Mouse (Mus musculus): Measurements from ENCODE around the gene P4htm.
"Not testable (repeated sequence)": the region's sequence is repeated elsewhere in the genome, so short reads cannot be mapped to it uniquely, and the experiment has no call there.

The P4htm gene

DNA sequence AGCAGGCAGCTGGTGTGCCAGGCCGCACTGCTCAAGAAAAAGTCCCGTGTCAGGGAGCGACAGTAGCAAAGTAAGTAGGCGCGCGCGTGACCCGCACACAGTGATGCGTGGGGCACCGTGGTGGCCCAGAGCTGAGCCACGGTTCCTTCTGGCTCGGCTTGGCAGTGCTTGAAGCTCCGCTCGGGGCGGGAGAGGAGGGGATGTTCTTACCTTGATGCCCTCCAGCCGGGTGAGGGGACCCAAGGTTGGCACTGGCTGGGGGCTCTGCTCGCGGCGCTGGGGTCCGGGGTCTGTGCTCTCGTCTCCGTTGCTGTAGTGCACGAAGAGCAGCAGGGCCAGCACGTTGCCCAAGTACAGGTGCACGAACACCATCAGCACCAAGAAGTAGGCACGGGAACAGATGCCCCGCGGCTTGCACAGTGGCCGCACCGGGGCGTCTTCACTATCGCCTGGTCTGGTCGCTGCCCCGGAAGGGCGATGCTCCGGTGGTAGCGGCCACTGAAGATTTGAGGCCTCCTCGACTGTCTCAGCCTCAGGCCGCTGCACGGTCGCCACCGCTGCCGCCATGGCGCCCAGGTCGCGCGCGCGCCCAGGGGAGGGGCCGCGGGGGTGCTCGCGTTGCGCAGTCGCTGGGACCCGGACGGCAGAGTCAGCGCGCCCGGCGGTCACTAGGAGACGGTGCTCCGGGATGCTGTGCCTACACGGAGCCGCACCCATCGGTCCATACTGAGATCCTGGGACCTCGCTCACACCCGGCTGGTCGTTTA, at the start of gene P4htm:
TSS of gene P4htm (minus strand) at position 670 of the 767 bp plus-strand sequence.
- in situ Hi-C loops (cut with MseI, MboI) = no loop called here

DNA sequence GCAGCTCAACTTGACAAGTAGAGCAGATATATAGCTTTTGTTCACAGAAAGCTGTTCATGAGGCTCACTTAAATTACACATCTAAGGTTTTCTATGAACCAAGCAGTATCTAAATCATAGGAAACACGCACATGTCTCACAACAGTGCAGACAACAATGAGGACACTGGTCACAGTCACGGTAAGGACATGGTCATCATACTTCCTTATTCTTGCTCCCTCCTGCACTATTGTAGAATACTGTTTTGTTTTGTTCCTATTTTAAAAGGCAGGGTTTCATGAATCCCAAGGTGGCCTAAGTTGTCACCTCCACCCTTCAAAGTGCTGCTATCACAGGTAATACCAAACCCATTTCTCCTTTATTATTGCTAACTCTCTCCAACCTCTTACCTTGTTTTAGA, 42.4 kb upstream of the P4htm start:
- in situ Hi-C loops (cut with MseI, MboI) = no loop called here

DNA sequence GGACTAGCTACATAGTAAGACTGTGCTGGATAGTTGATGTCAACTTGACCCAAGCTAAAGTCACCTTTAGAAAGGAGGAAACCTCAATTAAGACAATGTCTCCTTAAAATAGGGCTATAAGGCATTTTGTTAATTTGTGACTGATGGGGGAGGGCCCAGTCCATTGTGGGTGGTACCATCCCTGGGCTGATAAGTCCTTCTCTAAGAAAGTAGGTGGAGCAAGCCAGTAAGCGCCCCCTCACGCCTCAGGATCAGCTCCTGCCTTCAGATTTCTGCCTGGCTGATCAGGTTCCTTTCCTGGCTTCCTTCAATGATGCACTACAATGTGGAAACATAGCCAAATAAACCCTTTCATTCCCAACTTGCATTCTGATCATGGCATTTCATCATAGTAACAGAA, 37.9 kb upstream of the P4htm start:
- in situ Hi-C loops (cut with MseI, MboI) = no loop called here

DNA sequence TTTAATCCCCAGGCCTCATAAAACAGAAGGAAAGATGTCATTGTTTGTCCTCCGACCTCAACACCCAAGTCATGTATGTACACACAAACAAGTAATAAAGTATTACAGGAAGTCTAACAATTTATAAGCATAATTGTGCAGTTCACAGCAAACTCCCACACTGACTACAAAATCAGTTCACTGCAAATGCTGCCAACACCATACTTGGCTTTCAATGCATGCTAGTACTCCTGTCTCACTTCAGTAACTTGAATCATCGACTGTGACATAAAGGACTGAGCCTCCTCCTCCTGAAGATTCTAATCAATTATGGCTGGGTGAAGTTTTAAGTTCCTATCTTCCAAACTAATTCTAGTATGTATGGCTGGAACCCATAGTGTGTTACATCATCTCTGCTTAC, 36.4 kb upstream of the P4htm start:
- in situ Hi-C loops (cut with MseI, MboI) = no loop called here

DNA sequence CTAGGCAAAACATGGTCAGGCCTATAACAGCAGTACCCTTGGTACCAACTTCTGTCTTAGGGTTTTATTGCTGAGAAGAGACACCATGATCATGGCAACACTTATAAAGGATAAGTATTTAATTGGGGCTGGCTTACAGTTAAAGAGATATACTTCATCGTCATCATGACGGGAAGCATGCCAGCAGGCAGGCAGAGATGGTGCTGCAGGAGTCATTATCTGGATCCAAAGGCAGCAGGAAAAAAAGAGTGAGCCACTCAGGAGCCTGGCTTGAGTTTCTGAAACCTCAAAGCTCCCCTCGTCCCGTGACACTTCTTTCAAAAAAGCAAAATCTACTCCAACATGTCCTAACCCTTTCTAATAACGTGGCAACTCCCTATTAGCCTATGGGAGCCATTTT, 34.9 kb upstream of the P4htm start:
- in situ Hi-C loops (cut with MseI, MboI) = no loop called here

DNA sequence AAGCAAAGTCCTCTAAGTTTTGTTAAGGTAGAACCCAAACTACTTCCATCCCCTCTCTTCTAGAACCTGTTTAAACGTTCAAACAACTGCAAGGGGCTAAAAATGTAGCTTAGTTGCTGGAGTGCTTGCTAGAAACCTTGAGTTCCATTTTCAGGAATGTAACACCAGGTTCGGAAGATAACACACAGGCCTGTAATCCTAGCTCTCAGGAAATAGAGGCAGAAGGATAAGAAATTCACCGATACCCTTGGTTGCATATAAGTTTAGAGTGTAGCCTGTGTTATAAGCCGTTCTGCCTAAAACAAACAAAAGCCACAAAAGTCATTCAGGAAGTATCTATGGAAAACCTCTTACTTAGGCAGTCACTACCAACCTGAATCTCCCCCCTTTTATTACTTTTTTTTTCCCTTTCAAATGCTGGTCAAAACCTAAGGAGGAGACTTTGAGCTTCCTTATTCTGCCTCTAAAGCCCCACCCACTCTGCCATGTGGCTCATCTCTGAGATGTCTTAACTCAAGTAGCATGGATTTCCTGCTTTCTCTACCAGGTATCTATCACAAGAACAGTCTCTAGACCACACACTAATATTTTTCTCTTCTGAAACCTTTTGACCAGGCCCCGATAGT, 34.3 kb upstream of the P4htm start:
- in situ Hi-C loops (cut with MseI, MboI) = no loop called here

DNA sequence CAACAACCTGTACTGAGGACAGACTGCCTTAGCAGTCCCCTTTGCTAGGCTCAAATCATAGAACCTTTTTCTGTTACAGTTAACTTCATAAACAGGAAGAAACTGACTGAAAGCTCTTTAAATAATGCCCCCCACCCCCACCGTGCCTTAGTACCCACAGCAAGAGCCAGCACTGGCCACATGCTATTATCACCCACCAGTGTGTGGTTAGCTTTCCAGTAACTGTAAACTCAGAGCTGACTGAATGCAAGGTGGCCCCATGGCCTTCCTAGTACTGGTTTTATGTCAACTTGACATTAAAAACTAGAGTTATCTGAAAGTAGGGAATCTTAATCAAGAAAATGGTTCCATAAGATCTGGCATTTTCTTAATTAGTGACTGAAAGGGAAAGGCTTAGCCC, 33.2 kb upstream of the P4htm start:
- in situ Hi-C loops (cut with MseI, MboI) = no loop called here

DNA sequence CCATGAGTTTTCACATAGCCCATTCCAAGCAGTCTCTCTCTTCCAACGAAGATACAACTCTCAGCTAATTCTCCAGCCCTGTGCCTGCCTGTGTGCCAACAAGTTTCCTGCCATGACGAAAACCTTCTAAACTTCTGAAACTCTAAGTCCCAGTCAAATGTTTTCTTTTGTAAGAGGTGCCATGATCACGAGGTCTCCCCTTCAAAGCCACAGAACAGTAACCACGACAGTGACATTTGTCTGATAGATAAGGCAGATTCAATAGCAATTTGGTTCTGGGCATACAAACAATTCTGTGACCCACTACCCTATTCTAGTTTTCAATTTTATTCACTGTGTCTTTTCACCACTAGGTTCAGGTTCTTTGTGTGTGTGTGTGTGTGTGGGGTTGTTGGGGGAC, 30.7 kb upstream of the P4htm start:
- in situ Hi-C loops (cut with MseI, MboI) = no loop called here

DNA sequence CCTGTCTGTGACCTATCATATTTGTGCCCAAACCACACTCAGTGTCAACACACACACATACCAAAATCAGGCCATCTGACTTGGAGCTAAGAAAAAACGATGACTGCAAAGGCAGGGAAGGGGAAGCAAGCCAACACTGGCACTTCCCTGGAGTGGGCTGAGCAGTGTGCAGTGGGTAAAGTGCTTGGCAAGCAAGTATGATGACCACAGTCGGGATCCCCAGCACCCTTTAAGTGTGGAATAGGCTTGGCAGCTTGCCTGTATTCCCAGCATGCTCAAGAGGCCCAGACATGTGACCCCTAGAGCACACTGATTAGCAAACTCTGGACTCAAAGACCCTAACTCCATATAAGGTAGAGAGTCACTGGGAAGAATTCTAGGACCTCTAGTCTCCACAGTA, 29.0 kb upstream of the P4htm start:
- in situ Hi-C loops (cut with MseI, MboI) = no loop called here

DNA sequence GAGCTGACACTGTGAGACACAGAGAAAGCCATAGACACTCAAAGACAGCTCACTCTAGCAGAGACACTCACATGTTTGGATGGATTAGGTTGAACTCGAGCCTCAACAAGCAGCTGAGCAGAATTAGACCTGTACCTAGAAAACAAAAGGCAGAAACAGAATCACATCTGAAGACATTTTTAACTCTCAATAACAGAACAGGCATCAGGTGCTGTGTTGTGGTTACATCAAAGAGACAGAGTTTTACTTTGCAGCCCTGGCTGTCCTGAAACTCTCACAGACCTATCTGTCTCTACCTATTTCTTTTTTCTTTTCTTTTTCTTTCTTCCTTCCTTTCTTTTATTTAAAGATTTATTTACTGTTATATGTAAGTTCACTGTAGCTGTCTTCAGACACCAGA, 19.8 kb upstream of the P4htm start:
- in situ Hi-C loops (cut with MseI, MboI) = no loop called here

DNA sequence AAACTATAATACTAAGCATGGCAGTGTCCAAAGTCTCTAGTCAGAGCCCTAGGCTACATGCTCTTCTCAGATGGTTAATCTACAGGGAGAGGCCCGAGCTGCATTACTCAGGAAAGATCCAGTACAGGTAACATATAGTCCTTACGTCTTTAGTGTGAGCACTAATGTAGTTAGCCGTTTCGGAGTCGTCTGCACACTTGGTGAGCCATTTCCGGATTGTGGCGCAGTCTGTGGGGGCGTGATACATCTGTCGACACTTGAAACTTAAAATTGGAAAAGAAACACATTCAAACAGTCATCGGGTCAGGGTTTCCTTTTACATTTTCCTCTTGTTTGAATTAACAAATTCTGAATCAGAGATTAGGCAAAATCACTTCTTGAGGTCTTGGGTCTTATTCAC, 14.0 kb upstream of the P4htm start:
- in situ Hi-C loops (cut with MseI, MboI) = no loop called here

DNA sequence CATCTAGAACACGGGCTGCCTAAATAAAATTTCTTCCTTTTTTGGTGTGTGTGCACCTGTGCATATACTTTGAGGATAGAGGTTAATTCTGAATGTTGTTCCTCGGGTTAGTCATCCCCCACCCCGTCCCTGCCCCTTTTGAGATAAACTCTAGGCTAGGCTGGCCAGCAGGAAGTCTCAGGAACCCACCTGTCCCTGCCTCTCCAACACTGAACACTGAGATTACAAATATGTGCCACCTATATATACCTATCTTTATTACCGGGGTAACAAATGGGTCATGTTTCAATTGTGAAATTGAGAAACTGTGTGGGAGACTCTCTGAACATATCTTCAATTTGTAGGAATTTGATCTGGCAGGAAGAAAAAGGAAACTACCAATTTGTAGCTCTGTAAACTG, 11.4 kb upstream of the P4htm start:
- in situ Hi-C loops (cut with MseI, MboI) = no loop called here

DNA sequence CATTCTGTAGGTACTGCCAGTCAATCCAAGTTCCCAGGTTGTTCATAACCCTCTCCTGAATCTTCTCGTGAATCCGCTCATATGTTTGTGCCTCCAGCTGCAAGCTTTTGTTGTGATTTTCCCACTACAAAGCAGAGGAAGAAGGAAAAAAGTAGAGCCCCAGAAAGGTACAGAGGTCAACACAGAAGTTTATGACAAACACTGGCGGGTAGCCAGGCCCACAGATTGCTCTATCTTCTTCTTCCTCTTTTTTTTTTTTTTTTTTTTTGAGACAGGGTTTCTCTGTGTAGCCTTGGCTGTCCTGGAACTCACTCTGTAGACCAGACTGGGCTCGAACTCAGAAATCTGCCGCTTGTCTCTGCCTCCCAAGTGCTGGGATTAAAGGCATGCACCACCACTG, 10.5 kb upstream of the P4htm start:
- in situ Hi-C loops (cut with MseI, MboI) = not testable (repeated sequence)

DNA sequence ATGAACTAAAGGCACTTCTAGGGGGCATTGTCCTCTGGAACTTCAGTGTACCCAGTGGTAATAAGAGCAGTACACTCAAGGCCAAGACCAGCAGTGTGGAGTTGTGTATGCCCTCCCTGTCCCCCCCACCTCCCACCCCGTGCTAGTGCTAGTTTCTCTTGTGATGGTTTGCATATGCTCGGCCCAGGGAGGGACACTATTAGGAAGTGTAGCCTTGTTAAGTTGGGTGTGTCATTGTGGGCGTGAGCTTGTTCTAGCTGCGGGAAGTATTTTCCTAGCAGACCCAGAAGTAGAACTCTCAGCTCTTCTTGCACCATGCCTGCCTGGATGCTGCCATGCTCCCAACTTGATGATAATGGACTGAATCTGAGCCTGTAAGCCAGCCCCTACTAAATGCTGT, 4.5 kb upstream of the P4htm start:
- in situ Hi-C loops (cut with MseI, MboI) = no loop called here

DNA sequence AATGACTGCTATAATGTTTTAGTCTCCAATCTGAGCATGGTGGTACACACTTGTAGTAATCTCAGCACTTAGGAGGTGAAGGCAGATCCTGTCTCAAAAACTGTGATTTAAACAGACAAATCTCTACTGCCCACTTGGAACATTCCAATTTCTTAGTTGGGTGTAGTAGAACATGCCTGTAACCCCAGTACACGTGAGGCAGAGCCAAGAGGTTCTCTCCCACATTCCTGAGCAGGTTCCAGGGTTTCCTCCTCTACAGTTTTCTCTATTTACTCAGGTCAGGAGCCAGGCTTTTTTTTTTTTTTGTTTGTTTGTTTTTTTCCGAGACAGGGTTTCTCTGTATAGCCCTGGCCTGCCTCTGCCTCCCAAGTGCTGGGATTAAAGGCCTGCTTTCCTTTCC, 2.5 kb upstream of the P4htm start:
- in situ Hi-C loops (cut with MseI, MboI) = no loop called here

DNA sequence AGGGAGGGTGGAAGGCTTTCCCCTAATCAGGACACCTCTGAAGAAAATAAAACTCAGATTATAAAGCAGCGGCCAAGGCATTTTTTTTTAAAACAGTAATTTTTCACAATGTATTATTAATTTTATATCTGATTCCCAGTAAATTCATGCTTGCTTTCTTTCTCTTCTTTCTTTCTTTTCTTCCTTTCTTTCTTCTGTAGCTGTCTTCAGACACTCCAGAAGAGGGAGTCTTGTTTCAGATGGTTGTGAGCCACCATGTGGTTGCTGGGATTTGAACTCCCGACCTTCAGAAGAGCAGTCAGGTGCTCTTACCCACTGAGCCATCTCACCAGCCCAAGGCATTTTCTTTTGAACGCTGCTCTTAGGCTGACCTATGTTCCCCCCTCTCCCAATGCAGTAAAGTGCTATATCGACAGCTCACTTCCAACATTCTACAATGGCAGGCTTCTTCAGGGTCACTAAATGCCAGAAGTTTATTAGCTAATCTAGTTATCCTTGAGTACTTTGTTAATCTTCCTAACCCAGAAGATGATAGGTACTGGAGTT, 1.6 kb upstream of the P4htm start:
- in situ Hi-C loops (cut with MseI, MboI) = no loop called here

DNA sequence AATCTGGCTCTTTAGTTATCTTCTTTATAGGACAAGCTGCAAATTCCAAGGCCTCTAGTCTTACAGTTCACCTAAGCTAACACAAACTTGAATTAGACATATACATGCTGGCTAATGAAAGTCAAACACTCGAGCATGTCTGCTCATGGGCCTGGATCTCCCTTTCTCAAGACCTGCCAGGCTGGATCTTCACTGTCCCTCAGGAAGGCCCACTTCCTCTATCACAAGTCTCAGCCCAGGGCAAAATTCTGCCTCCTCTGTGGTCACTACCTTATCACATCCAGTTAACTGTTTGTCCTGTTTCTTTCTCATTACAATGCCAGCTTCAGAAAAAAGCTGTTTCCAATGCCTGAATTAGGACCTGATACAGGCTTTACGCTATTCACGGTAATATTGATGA, 3.1 kb downstream of the P4htm start:
- in situ Hi-C loops (cut with MseI, MboI) = no loop called here

DNA sequence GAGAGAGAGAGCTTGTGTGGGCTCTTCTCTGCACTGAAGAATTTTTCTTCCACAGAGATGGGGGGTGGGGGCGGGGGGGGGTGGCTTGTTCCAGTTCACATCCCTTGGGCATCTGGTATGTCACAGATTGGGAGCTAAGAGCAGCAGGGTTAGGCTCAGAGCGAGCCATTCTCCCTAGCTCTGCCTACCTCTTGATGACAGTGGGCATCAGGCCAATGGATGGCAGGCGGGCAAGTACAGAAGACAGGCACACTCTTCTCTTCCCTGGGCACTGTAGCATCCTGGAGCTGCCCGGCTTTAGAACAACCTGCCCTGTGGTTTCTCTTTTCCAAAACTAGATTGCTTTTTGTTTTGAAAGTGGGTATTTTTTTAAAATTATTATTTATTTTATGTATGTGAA, 6.0 kb downstream of the P4htm start:
- in situ Hi-C loops (cut with MseI, MboI) = no loop called here

DNA sequence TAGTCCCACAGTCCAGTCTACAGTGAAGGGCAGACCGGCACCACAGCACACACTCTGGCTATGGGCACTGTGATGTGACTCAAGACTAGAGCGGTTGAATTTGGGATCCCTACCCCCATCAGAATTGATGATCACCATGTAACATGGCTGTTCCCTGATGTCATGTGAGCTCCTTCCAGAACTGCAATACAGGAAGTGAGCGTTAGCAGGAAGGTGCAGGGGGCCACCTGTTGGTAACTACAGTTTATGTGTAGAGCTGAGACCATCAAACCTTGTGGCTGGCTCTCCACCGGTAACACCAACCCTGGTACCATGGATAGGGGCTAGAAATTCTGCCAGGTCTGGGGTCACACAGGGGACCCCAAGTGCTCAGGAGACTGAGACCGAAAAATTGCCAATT, 8.2 kb downstream of the P4htm start:
- in situ Hi-C loops (cut with MseI, MboI) = no loop called here

DNA sequence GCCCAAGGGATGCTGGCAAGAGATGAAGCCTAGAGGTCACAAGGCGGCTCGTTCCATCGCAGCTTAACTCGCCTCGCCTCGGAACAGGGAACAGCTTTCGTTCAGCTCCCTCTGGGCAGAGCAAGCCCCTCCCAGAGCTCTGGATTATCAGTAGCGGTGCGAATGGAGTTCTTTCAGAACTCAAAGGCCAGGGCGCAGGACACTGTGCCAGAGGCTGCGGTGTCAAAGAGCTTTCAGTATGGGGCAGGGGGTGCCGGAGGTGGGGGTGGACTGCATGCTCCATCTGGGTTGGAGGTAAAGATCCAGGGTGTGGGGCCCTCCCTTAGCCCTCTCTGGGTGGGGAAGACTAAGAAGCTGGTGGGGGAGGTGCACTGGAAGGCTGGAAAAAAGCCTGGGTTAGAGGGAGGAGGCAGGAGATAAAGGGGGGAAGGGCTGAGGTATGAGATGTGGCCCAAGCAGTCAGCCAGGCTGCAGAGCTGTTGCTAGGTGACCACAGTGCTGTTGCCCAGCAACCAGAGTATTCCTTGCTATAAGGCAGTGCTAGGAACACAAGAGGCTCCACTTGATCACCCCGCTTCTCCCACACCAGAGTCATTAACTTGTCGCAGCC, 9.8 kb downstream of the P4htm start:
- in situ Hi-C loops (cut with MseI, MboI) = no loop called here

DNA sequence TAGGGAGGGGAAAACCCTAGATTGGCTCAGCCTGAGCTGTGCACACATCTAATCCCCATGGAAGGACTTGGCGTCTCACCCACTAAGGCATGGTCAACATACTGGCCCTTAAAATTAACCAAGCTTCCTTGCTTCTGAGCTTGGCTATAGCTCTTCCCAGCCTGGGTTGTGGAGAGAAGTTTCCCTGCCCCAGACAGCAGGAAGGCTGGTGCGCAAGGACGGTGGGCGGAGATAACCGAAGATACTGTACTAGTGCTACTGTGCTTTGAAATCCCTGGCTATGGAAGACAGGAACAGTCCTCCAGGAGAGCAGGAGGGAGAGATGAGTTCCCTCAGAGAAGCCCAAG, 18.1 kb downstream of the P4htm start:
- in situ Hi-C loops (cut with MseI, MboI) = no loop called here

DNA sequence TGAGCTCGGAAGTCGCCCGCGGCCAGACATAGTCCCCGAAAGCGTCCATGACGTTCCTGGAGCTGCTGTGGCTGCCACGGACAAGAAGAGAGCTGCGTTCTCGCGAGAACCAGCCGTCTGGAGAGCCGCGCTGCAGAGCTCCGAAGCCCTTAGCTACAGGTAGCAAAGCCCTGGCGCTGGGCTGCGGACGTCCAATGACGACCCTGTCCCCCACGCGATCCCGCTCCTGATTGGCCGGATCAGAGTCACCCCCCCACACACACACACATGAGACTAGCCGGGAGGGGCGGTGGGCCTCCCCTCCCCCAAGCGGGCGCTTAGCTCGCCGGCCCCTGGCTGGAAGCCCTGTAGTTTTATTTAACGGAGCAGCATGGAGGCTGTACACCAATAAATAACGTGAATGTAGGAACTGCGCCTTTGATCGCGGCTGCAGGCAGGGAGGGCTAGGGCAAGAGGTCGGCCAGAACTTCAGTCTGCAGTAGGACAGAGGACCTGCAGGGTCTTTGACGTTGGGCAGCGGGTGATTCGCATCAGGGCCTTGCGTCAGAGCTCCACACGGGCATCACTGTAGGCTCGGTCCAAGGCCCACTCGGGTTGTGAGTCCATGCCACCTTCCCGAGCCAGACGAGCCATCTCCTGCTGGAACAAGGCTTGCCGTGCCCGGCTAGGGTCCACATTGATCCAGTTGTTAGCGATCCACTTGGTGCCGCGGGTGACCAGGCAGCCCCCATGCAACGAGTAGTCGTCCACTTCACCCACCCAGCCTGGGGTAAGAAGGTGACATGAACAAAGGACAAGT, 18.7 kb downstream of the P4htm start, which contains the start of gene Wdr6:
TSS of gene Wdr6 (minus strand) at position 195 of the 799 bp plus-strand sequence.
- in situ Hi-C loops (cut with MseI, MboI) = no loop called here

All from mouse trophoblast stem cell (cell line).